Mouse (Mus musculus) forebrain, embryonic 10.5 days (tissue): ENCODE results near the gene Dusp12. TPM values are rescaled to one million over a fixed set of nuclear protein-coding genes. Genes with fewer than 3 reads are reported as not detected.
A peak's percentile ranks its signal among the peaks of the same experiment; 100 is the strongest.

Experiments
- DNase-seq: peaks from one replicate; pipeline ENCODE4 v3.0.0-alpha.2; 2017; ENCODE audit warnings: low spot score; ENCODE audit errors: extremely low spot score
- H3K27ac ChIP-seq: fragments of 300-500 bp; sonication (generic); 2 replicates; pipeline ENCODE4 v1.5.1; 2016; ENCODE audit warnings: mild to moderate bottlenecking
- H3K27me3 ChIP-seq: fragments of 300-500 bp; sonication (generic); 2 replicates; pipeline ENCODE4 v1.6.1; 2016; ENCODE audit warnings: mild to moderate bottlenecking; ENCODE audit not compliant: poor library complexity, severe bottlenecking
- H3K36me3 ChIP-seq: fragments of 300-500 bp; sonication (generic); replicated peaks from 2 replicates; pipeline ENCODE4 v1.6.1; 2016; ENCODE audit warnings: mild to moderate bottlenecking, moderate library complexity
- H3K4me1 ChIP-seq: fragments of 300-500 bp; sonication (generic); 2 replicates; pipeline ENCODE4 v1.6.1; 2016
- H3K4me3 ChIP-seq: fragments of 300-500 bp; sonication (generic); 2 replicates; pipeline ENCODE4 v1.5.1; 2016; ENCODE audit warnings: mild to moderate bottlenecking, moderate library complexity
- H3K9me3 ChIP-seq: fragments of 300-500 bp; sonication (generic); 2 replicates; pipeline ENCODE4 v1.6.1; 2016; ENCODE audit warnings: mild to moderate bottlenecking, moderate library complexity
- WGBS: fragments of 180-500 bp; shearing (Covaris S2); methylation state at CpG from one replicate; pipeline ENCODE4 v1.1.7; 2016; 5-methylcytosine and 5-hydroxymethylcytosine counted together
- polyA plus RNA-seq: library from polyadenylated mRNA; unstranded; fragments of >200 nt; fragmentation: Nextera tagmentation; extraction: Ambion mirVana; gene quantifications from 2 replicates; pipeline ENCODE4 v1.2.1, GENCODE M21; 2016

Dusp12 gene
- polyA plus RNA-seq, 1 experiment from 2014 or later: 33.2 TPM

DNA sequence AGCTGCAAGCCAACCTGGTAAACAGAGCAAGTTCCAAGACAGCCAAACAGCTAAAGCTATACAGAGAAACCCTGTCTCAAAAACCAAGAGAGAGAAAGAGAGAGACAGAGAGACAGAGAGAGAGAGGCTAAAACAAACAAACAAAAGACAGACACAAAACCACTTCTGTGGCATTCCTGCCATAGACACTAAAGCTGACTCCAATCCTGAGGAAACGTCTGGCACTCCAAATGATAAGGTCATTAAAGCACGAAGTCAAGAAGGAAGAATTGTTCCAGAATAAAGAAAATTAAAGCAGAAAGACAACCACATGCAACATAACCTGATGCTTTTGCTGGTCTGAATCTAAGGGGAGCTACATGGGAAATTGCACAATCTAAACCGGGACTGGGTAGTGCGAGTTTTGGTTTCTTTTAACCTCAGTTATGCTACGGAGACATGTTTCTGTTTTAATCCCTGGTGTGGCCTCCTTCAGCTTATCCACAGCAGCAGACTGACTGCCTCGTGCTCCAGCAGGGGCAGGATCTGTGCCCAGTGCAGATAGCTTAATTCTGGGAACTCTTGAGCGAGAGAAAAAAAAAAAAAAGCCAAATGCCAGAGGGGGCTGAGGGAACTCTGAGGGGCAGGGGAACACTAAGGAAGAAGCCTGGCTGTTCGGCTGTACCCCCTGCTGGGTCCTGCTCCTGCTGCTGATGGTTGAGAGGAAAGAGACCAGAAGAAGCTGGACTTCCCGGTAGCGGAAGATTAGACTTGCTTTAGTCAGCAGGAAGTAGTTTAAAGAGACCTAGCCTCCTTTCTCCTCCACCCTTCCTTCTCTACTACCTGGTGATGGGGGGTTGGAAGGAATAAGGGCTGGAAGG is 39.7 kb downstream of the Dusp12 start:
- H3K4me3 ChIP-seq: no peak overlapping the region
- H3K4me1 ChIP-seq: peaks cover 3% of the 10 kb centered on the region; the same call in 1 of the 2 replicates
- H3K27ac ChIP-seq: peak overlapping the region; percentile 44; the same call in 1 of the 2 replicates
- WGBS: 47% methylated on average over 10 of the region's 10 CpGs
- no peaks in the 10 kb centered on the region for H3K27me3 ChIP-seq
- H3K36me3 ChIP-seq: peaks cover 2% of the 10 kb centered on the region; the same call in 1 of the 2 replicates
- H3K9me3 ChIP-seq: no peaks in the 10 kb centered on the region
- DNase-seq: no peak

DNA sequence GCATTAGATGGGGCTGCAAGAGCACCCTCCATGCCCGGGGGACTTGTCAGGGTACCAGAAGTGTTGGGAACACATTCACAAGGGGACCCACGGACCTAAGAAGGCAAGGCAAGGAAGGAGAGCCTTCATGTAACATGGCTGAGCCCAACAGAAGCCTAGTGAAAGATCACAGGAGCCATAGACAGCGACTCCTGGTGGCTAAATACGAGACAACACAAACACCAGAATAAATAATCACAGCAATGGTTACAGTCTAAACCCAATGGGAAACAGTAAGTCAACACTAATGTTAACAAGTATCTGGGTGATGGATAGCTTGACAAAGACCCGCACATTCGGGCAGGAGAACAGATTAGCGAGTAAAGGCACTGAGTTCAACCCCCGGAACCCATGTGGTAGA is 41.0 kb downstream of the Dusp12 start:
- Histone ChIP-seq H3K4me1 (peaks cover 3% of the 10 kb centered on the region; the same call in 1 of the 2 replicates), H3K9me3 (no peaks in the 10 kb centered on the region), H3K27ac (no peak overlapping the region), H3K27me3 (no peaks in the 10 kb centered on the region), H3K4me3 (no peak overlapping the region), H3K36me3 (peaks cover 3% of the 10 kb centered on the region; the same call in 1 of the 2 replicates)
- DNase-seq: peak; percentile 39
- 53% methylated on average over 8 of the region's 8 CpGs for WGBS

GRCm38 (mm10) chr1:170839685-170840084 is 45.7 kb downstream of the Dusp12 start:
- H3K4me3 ChIP-seq: no peak overlapping the region
- H3K36me3 ChIP-seq: peaks cover 3% of the 10 kb centered on the region; the same call in 1 of the 2 replicates
- H3K4me1 ChIP-seq: peaks cover 3% of the 10 kb centered on the region; the same call in 1 of the 2 replicates
- no peak for DNase-seq
- no peak overlapping the region for H3K27ac ChIP-seq
- no peaks in the 10 kb centered on the region for H3K9me3 ChIP-seq
- H3K27me3 ChIP-seq: no peaks in the 10 kb centered on the region

GRCm38 (mm10) chr1:170834756-170835155 is 50.6 kb downstream of the Dusp12 start:
- Histone ChIP-seq H3K27me3 (no peaks in the 10 kb centered on the region), H3K9me3 (no peaks in the 10 kb centered on the region), H3K4me3 (no peak overlapping the region), H3K36me3 (peaks cover 16% of the 10 kb centered on the region), H3K4me1 (no peaks in the 10 kb centered on the region), H3K27ac (no peak overlapping the region)
- WGBS: 90% methylated on average over 9 of the region's 9 CpGs
- DNase-seq: no peak

- Histone ChIP-seq H3K9me3 (no peaks in the 10 kb centered on the region), H3K4me3 (no peak overlapping the region), H3K4me1 (no peaks in the 10 kb centered on the region), H3K27ac (no peak overlapping the region), H3K36me3 (peaks cover 16% of the 10 kb centered on the region), H3K27me3 (no peaks in the 10 kb centered on the region)
- DNase-seq: no peak
- WGBS: 93% methylated on average over 1 of the region's 1 CpGs
Measured at GRCm38 (mm10) chr1:170829781-170830180, 55.6 kb downstream of the Dusp12 start.

DNA sequence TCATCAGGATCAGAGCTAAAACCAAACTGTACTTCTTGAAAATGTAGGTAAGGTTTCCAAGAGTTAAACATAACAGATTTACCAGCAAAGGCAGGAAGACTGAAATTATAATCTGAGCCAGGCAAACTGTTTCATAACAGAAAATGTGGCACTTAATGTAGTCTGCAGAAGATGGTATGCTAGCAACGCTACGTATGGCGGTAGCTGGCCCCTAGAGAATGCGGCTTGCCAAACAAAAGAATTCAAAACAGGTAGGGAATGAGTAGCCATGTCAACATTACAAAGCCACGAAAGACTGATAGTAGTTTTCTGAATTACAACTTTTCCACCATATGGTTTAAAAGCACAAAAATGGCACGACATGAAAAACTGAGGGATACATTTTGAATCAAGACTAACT is 56.0 kb downstream of the Dusp12 start:
- Histone ChIP-seq H3K27me3 (no peaks in the 10 kb centered on the region), H3K9me3 (no peaks in the 10 kb centered on the region)
- 94% methylated on average over 6 of the region's 6 CpGs for WGBS

More for the DNA sequence above, 56.0 kb downstream of the Dusp12 start:
- Histone ChIP-seq H3K27ac (no peak overlapping the region), H3K4me1 (no peaks in the 10 kb centered on the region), H3K4me3 (no peak overlapping the region), H3K36me3 (peaks cover 16% of the 10 kb centered on the region)
- no peak for DNase-seq

Other genes starting within 250 kb of the Dusp12 start
- 4.1 and 5.3 TPM in 2 replicates for gene Olfml2b, start 241.0 kb downstream of the Dusp12 start, polyA plus RNA-seq
- gene Atf6, start 17.8 kb downstream of the Dusp12 start, polyA plus RNA-seq: 7.1 and 8.4 TPM in 2 replicates
- 0.19 and 0.39 TPM in 2 replicates for gene Gm26620, start 475 bp downstream of the Dusp12 start, polyA plus RNA-seq
- gene Fcrlb, start 27.4 kb upstream of the Dusp12 start, polyA plus RNA-seq: not detected in 2 replicates
- not detected in 2 replicates for gene Fcrla, start 42.0 kb upstream of the Dusp12 start, polyA plus RNA-seq
- 0.09 TPM in 1 of 2 replicates, not detected in the other for gene Fcgr2b, start 91.0 kb upstream of the Dusp12 start, polyA plus RNA-seq
- gene Fcgr4, start 133.4 kb upstream of the Dusp12 start, polyA plus RNA-seq: 0.11 TPM in 1 of 2 replicates, not detected in the other
- 3.2 and 4.5 TPM in 2 replicates for gene Fcgr3, start 179.4 kb upstream of the Dusp12 start, polyA plus RNA-seq
- 2.2 and 2.8 TPM in 2 replicates for gene Cfap126, start 228.4 kb upstream of the Dusp12 start, polyA plus RNA-seq